Mouse (Mus musculus): ENCODE results near the gene Zfp638. TPM values are rescaled to one million over a fixed set of nuclear protein-coding genes. Genes with fewer than 3 reads are reported as not detected.
"Not testable (repeated sequence)": the region's sequence is repeated elsewhere in the genome, so short reads cannot be mapped to it uniquely, and the experiment has no call there.

Zfp638 gene
- 71.6 and 77.8 TPM in 2 replicates for polyA plus RNA-seq (2014; fragmentation: Nextera tagmentation; extraction: Ambion mirVana)

GRCm38 (mm10) chr6:83866954-83867597, at the start of gene Zfp638:
Gene Zfp638, plus strand, starts transcription at chr6:83867109.
- H3K4me3 ChIP-seq (ENCODE audit: low read depth, low read length) = peak within 1 kb of the TSS; percentile 60
- H3K9ac ChIP-seq = peak within 1 kb of the TSS; percentile 46
- no peak for TF ChIP-seq CTCF (IDR thresholded peaks at IDR 0.05; ENCODE audit: low read depth)
- ATAC-seq (ENCODE audit: insufficient read depth) (peak; percentile 97), DNase-seq (peak; percentile 94)
- no peaks in the 10 kb centered on the region for H3K4me1 ChIP-seq (ENCODE audit: insufficient read depth)
- peak within 1 kb of the TSS; percentile 60; the same call in 1 of the 2 replicates for H3K27ac ChIP-seq (ENCODE audit: low read depth)
- H3K27me3 ChIP-seq (ENCODE audit: insufficient read depth, low read length) = no peaks in the 10 kb centered on the region
- no peaks in the 10 kb centered on the region for H3K9me3 ChIP-seq (ENCODE audit: low read depth, low read length)
- under 1% methylated on average over 50 of the region's 50 CpGs for WGBS
- H3K4me2 ChIP-seq = peak within 1 kb of the TSS; percentile 99
- H3K36me3 ChIP-seq (ENCODE audit: insufficient read depth) = no peaks in the 10 kb centered on the region

- no peak for TF ChIP-seq CTCF (IDR thresholded peaks at IDR 0.05; ENCODE audit: low read depth)
- H3K4me1 ChIP-seq (ENCODE audit: insufficient read depth) = no peaks in the 10 kb centered on the region
- no peaks in the 10 kb centered on the region for H3K27me3 ChIP-seq (ENCODE audit: insufficient read depth, low read length)
- no peak overlapping the region for H3K27ac ChIP-seq (ENCODE audit: low read depth)
- no peak for DNase-seq
- H3K4me3 ChIP-seq (ENCODE audit: low read depth, low read length) = no peak overlapping the region
- 0 out of 2 replicates have a peak, but pooled peaks cover 4% of the 10 kb centered on the region for H3K9me3 ChIP-seq (ENCODE audit: low read depth, low read length)
- 77% methylated on average over 1 of the region's 1 CpGs for WGBS
- ATAC-seq (ENCODE audit: insufficient read depth) = no peak
- no peak overlapping the region for H3K4me2 ChIP-seq
- no peak overlapping the region for H3K9ac ChIP-seq
- H3K36me3 ChIP-seq (ENCODE audit: insufficient read depth) = peaks cover 7% of the 10 kb centered on the region
These were observed 47.9 kb upstream of the Zfp638 start for GRCm38 (mm10) chr6:83818996-83819395.

GRCm38 (mm10) chr6:83820727-83821515, 46.0 kb upstream of the Zfp638 start:
- WGBS = 80% methylated on average over 2 of the region's 2 CpGs

GRCm38 (mm10) chr6:83821856-83822255, 45.1 kb upstream of the Zfp638 start:
- DNase-seq (peak; percentile 30), ATAC-seq (ENCODE audit: insufficient read depth) (no peak)
- Histone ChIP-seq H3K27me3 (ENCODE audit: insufficient read depth, low read length) (no peaks in the 10 kb centered on the region), H3K4me3 (ENCODE audit: low read depth, low read length) (no peak overlapping the region), H3K4me1 (ENCODE audit: insufficient read depth) (no peaks in the 10 kb centered on the region), H3K36me3 (ENCODE audit: insufficient read depth) (peaks cover 10% of the 10 kb centered on the region; the same call in 1 of the 2 replicates), H3K27ac (ENCODE audit: low read depth) (no peak overlapping the region), H3K4me2 (no peak overlapping the region), H3K9ac (no peak overlapping the region), H3K9me3 (ENCODE audit: low read depth, low read length) (0 out of 2 replicates have a peak, but pooled peaks cover 4% of the 10 kb centered on the region)
- WGBS = 27% methylated on average over 2 of the region's 2 CpGs
- TF ChIP-seq CTCF (IDR thresholded peaks at IDR 0.05; ENCODE audit: low read depth) = no peak

More at GRCm38 (mm10) chr6:83820727-83821515, 46.0 kb upstream of the Zfp638 start:
- Histone ChIP-seq H3K9ac (no peak overlapping the region), H3K4me2 (no peak overlapping the region), H3K27ac (ENCODE audit: low read depth) (no peak overlapping the region), H3K4me1 (ENCODE audit: insufficient read depth) (no peaks in the 10 kb centered on the region), H3K4me3 (ENCODE audit: low read depth, low read length) (no peak overlapping the region), H3K36me3 (ENCODE audit: insufficient read depth) (0 out of 2 replicates have a peak, but pooled peaks cover 4% of the 10 kb centered on the region), H3K9me3 (ENCODE audit: low read depth, low read length) (0 out of 2 replicates have a peak, but pooled peaks cover 4% of the 10 kb centered on the region), H3K27me3 (ENCODE audit: insufficient read depth, low read length) (no peaks in the 10 kb centered on the region)
- TF ChIP-seq CTCF (IDR thresholded peaks at IDR 0.05; ENCODE audit: low read depth) = no peak
- ATAC-seq (ENCODE audit: insufficient read depth) (no peak), DNase-seq (no peak)

- H3K9ac ChIP-seq = peak overlapping the region; percentile 71
- H3K27ac ChIP-seq (ENCODE audit: low read depth) = peak overlapping the region; percentile 85
- no peak for TF ChIP-seq CTCF (IDR thresholded peaks at IDR 0.05; ENCODE audit: low read depth)
- ATAC-seq (ENCODE audit: insufficient read depth) (no peak; the same call in 1 of the 2 replicates), DNase-seq (peak; percentile 51)
- H3K4me2 ChIP-seq = peak overlapping the region; percentile 79
- H3K36me3 ChIP-seq (ENCODE audit: insufficient read depth) = peaks cover 7% of the 10 kb centered on the region; the same call in 1 of the 2 replicates
- no peaks in the 10 kb centered on the region for H3K9me3 ChIP-seq (ENCODE audit: low read depth, low read length)
- H3K4me3 ChIP-seq (ENCODE audit: low read depth, low read length) = peak overlapping the region; percentile 61
- H3K4me1 ChIP-seq (ENCODE audit: insufficient read depth) = no peaks in the 10 kb centered on the region
- H3K27me3 ChIP-seq (ENCODE audit: insufficient read depth, low read length) = no peaks in the 10 kb centered on the region
- 1% methylated on average over 29 of the region's 35 CpGs for WGBS
These were observed 35.8 kb upstream of the Zfp638 start for GRCm38 (mm10) chr6:83830941-83831605.

- Histone ChIP-seq H3K4me1 (ENCODE audit: insufficient read depth) (no peaks in the 10 kb centered on the region), H3K27me3 (ENCODE audit: insufficient read depth, low read length) (no peaks in the 10 kb centered on the region), H3K9ac (peak within 1 kb of the TSS; percentile 71), H3K36me3 (ENCODE audit: insufficient read depth) (0 out of 2 replicates have a peak, but pooled peaks cover 2% of the 10 kb centered on the region), H3K4me3 (ENCODE audit: low read depth, low read length) (peak within 1 kb of the TSS; percentile 61), H3K4me2 (peak within 1 kb of the TSS; percentile 79), H3K9me3 (ENCODE audit: low read depth, low read length) (no peaks in the 10 kb centered on the region), H3K27ac (ENCODE audit: low read depth) (peak within 1 kb of the TSS; percentile 85)
- DNase-seq = peak; percentile 100
- WGBS = under 1% methylated on average over 37 of the region's 37 CpGs
- no peak for TF ChIP-seq CTCF (IDR thresholded peaks at IDR 0.05; ENCODE audit: low read depth)
- ATAC-seq (ENCODE audit: insufficient read depth) = peak; percentile 98
These were observed 35.2 kb upstream of the Zfp638 start, which contains the start of gene Paip2b for GRCm38 (mm10) chr6:83831606-83832123. Gene Paip2b, minus strand, starts transcription at chr6:83831741.

GRCm38 (mm10) chr6:83832393-83832792, 34.5 kb upstream of the Zfp638 start:
- not testable (repeated sequence) for H3K9me3 ChIP-seq (ENCODE audit: low read depth, low read length); H3K36me3 ChIP-seq (ENCODE audit: insufficient read depth); H3K4me1 ChIP-seq (ENCODE audit: insufficient read depth); H3K27me3 ChIP-seq (ENCODE audit: insufficient read depth, low read length); DNase-seq; H3K9ac ChIP-seq; ATAC-seq (ENCODE audit: insufficient read depth)
- peak overlapping the region; percentile 24; the same call in 1 of the 2 replicates for H3K4me3 ChIP-seq (ENCODE audit: low read depth, low read length)
- 63% methylated on average over 1 of the region's 1 CpGs for WGBS
- H3K4me2 ChIP-seq = peak overlapping the region; percentile 63
- peak overlapping the region; percentile 56; the same call in 1 of the 2 replicates for H3K27ac ChIP-seq (ENCODE audit: low read depth)

Measured in lung, embryonic 14.5 days (tissue).